Mouse (Mus musculus): ENCODE results near the gene Tbc1d16. TPM values are rescaled to one million over a fixed set of nuclear protein-coding genes. Genes with fewer than 3 reads are reported as not detected.

The Tbc1d16 gene
- total RNA-seq, 2 experiments from 2014 or later: 65.1 to 66.4 TPM

- DNase-seq (ENCODE audit: low spot score): no peak
- intact Hi-C loops (cut with DNase I): no loop called here
Observed at GRCm38 (mm10) chr11:119152321-119152831, 75.9 kb downstream of the Tbc1d16 start.

DNA sequence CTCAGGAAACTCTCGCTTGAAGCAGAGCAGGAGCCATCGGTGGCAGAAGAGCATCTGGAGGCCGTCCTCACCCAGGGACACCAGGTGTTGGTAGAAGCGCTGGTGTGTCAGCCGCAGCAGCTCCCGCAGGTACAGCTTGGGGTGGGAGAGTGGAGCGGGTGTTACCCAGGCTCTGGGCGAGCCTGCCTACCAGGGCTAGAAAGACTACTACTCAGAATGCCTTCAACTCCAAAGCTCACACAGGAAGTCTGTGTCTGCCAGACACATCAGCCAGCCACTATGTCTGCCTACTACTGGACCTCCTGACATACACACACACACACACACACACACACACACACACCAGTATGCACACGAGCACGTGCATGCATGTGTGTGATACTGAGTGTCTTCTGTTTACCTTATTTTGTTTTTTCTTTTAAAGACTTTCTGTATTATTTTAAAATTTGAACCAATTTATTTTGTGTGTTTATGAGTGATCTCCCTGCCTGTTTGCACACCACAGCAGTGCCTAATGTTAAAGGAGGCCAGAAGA lies 77.2 kb downstream of the Tbc1d16 start:
- intact Hi-C loops (cut with DNase I): no loop called here
- no peak for DNase-seq (ENCODE audit: low spot score)

- DNase-seq (ENCODE audit: low spot score): no peak
- intact Hi-C loops (cut with DNase I): no loop called here
Observed at GRCm38 (mm10) chr11:119150442-119150841, 77.9 kb downstream of the Tbc1d16 start.

- no peak for DNase-seq (ENCODE audit: low spot score)
- intact Hi-C loops (cut with DNase I): no loop called here
Observed at GRCm38 (mm10) chr11:119148829-119149228, 79.5 kb downstream of the Tbc1d16 start.

DNA sequence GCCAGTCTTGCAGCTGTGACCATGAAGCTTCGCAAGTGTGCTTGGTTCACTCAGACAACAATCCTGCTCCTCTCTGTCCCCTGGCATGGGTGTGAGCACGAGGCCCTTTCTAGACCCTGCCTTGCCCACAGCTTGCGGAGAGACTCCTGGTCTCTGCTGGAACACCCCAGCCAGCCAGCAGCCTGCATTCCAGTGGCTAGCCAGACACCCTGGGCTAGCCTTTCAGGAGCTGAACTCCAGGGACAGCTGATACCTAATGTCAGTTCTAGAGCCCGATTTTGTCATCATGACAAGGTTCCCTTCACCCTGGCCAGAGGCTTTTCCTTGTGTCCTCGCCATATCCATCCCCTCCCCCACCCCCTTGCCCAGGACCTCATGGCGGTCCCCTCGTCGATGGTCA lies 81.1 kb downstream of the Tbc1d16 start:
- DNase-seq (ENCODE audit: low spot score): no peak
- intact Hi-C loops (cut with DNase I): no loop called here

DNA sequence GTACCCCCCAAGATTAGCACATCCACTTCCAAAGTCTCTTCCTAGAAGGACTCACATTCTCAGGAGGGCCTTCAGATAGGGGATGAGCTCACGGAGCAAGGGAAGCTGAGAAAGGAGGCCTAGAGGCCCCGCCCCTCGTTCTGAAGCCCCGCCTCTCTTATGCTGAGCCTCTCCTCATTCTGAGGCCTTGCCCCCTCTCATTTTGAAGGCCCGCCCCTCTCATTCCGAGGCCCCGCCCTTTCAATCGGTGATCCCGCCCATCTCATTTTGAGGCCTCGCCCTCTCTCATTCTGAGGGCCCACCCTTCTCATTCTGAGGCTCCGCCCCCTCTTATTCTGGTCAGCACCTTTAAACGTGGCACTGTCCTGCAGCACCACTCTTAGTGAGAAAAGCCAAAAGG lies 82.2 kb downstream of the Tbc1d16 start:
- intact Hi-C loops (cut with DNase I): no loop called here
- DNase-seq (ENCODE audit: low spot score): no peak

- intact Hi-C loops (cut with DNase I): no loop called here
- no peak for DNase-seq (ENCODE audit: low spot score)
Observed at GRCm38 (mm10) chr11:119144801-119145475, 83.4 kb downstream of the Tbc1d16 start.

DNA sequence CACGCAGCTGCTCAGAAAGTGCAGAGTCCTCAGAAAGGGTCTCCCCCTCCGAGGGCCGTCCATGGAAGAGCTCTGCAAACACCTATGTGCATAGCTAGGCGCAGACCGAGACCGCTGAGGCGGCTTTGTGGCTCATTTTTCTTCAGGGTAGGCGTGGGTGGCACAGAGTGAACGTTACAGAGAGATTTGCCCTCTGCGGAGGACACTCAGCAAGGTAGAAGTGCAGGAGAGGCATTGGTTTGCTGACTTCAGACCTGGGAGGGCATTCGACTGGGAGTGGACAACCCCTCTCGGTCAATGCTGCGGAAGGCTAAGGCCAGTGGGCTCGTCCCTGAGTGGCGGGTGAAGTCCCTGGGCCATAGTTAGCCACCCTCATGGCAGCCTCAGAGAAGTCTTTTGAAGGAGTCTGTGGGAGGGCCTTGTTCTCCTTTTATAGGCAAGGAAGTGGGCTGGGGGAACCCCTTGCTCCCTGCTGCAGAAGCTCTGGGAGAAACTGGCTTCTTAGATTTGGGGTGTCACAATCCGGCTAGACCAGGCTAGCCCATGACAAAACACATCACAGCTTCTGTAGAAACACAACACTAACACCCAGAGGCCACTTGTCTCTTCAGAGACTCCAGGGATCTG lies 84.8 kb downstream of the Tbc1d16 start:
- intact Hi-C loops (cut with DNase I): no loop called here
- no peak for DNase-seq (ENCODE audit: low spot score)

GRCm38 (mm10) chr11:119142615-119143014 lies 85.7 kb downstream of the Tbc1d16 start:
- intact Hi-C loops (cut with DNase I): no loop called here

GRCm38 (mm10) chr11:119139026-119139425 lies 89.3 kb downstream of the Tbc1d16 start:
- no peak for DNase-seq (ENCODE audit: low spot score)
- intact Hi-C loops (cut with DNase I): no loop called here

More at GRCm38 (mm10) chr11:119142615-119143014, 85.7 kb downstream of the Tbc1d16 start:
- no peak for DNase-seq (ENCODE audit: low spot score)

DNA sequence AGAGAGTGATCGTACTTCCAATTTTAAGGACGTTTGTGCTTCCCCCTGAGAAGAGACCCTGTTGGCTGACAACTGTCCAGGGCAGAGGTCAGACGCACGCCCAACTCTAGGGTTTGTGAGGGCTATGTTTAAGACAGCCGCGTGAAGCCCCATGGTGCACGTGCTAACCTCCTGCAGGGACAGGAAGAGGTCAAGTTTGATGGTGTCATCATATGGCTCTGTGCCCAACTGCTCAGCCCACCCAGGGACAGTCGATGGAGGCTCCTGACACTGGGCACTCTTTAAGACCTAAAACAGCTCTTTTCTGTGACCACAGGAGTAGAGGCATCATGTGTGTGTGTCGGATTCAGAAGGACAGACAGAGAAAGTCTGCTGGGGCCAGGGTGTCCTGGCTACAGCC lies 90.1 kb downstream of the Tbc1d16 start:
- intact Hi-C loops (cut with DNase I): no loop called here

GRCm38 (mm10) chr11:119134586-119134985 lies 93.7 kb downstream of the Tbc1d16 start:
- intact Hi-C loops (cut with DNase I): no loop called here

More for the DNA sequence above, 90.1 kb downstream of the Tbc1d16 start:
- no peak for DNase-seq (ENCODE audit: low spot score)

GRCm38 (mm10) chr11:119133437-119134221 lies 94.7 kb downstream of the Tbc1d16 start:
- peak; percentile 16 for DNase-seq (ENCODE audit: low spot score)
- intact Hi-C loops (cut with DNase I): no loop called here

More at GRCm38 (mm10) chr11:119134586-119134985, 93.7 kb downstream of the Tbc1d16 start:
- no peak for DNase-seq (ENCODE audit: low spot score)

DNA sequence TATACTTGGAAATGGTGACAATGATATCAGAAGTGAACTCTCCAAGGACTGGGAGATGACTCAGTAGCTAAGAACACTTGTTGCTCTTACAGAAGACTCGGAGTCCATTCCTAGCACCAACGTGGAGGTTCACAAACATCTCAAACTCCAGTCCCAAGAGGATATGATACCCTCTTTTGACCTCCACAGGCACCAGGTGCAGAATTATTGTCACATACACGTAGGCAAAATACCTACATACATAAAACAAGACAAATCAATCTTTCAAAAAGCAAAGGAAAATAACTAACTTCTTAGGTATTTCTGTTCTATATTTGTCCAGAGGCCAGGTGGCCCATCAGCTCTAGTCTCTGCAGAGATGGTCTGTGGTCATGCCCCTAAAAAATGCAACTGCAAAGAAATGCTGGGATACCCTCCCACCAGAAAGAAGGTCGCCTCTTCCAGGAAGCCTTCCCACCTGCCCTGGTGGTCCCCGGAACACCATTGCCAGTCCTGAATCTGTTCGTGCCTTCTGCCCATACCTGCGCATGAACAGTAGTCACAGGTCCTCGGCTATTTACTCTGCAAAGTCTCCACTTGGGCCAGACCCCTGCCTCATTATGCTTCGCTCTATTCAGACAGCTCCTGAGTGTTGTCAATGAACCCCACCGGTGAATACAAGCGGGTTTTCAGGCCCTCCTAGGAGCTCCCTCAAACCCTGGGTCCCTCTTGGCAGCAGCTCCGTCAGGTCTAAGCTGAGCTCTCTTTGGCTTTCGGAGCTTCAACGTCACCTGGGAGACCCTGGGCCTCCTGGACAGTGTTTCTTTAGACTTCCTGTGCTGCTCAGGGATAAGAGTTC lies 95.9 kb downstream of the Tbc1d16 start:
- intact Hi-C loops (cut with DNase I): no loop called here
- no peak for DNase-seq (ENCODE audit: low spot score)

- DNase-seq (ENCODE audit: low spot score): no peak
- intact Hi-C loops (cut with DNase I): no loop called here
Observed at GRCm38 (mm10) chr11:119130081-119130765, 98.1 kb downstream of the Tbc1d16 start.

GRCm38 (mm10) chr11:119129281-119130058 lies 98.8 kb downstream of the Tbc1d16 start:
- DNase-seq (ENCODE audit: low spot score): no peak
- intact Hi-C loops (cut with DNase I): loop anchor here (2.0 kb wide), 1 partner anchor 53 kb away; no protein-coding TSS in a partner anchor

DNA sequence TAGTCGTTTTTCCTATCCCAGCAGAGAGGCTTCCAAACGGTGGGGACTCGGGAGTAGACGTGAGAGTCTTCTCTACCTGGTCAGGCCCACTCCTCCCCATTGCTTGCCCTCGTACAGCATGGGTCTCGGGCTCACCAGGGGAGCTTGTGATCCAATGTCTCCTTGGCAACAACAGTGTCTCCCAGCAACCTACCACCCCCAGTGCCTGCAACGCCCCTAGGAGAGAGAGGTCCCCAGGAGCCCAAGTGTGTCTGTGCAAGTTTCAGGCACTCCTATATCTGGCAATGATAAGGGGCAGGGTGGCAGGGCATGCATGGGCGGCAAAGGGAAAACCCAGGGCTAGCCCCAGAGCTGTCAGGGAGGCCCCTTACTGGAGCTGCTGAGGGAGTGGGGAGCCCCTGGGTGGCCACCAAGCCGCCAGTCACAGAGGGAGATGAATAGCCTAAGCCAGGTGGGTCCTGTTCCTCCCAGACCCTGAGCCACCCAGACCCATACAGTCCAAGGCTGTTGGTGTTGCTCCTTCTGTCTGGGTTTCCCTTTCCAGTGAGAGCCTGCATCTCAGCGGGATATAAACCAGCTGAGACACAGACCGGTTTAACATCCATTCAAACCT lies 99.5 kb downstream of the Tbc1d16 start:
- no peak for DNase-seq (ENCODE audit: low spot score)
- intact Hi-C loops (cut with DNase I): loop anchor here (2.0 kb wide), 1 partner anchor 54 kb away; no protein-coding TSS in a partner anchor

Data from heart, postnatal 25 days (tissue).